Mouse (Mus musculus) hindbrain, embryonic 11.5 days (tissue): ENCODE measurements around the gene Nckap5l. TPM values are rescaled to one million over a fixed set of nuclear protein-coding genes. Genes with fewer than 3 reads are reported as not detected.

Source experiments
- ATAC-seq: fragments of 200-750 bp; cut with Nextera tagmentation; 2 replicates; pipeline ENCODE4 v1.8.0; 2017; ENCODE audit warnings: mild to moderate bottlenecking, moderate TSS enrichment, moderate library complexity; ENCODE audit not compliant: low FRiP score
- DNase-seq: peaks from one replicate; pipeline ENCODE4 v3.0.0-alpha.2; 2015; ENCODE audit warnings: low spot score
- H3K27ac ChIP-seq: fragments of 300-500 bp; sonication (generic); 2 replicates; pipeline ENCODE4 v1.5.1; 2014; ENCODE audit warnings: mild to moderate bottlenecking, low read depth, low read length
- H3K27me3 ChIP-seq: fragments of 300-500 bp; sonication (generic); 2 replicates; pipeline ENCODE4 v1.6.1; 2014; ENCODE audit warnings: mild to moderate bottlenecking, low read length, moderate library complexity, mixed read lengths; ENCODE audit not compliant: control insufficient read depth, insufficient read depth
- H3K36me3 ChIP-seq: fragments of 300-500 bp; sonication (generic); 2 replicates; pipeline ENCODE4 v1.6.1; 2014; ENCODE audit warnings: mild to moderate bottlenecking, low read length, moderate library complexity, mixed read lengths; ENCODE audit not compliant: control insufficient read depth, insufficient read depth
- H3K4me1 ChIP-seq: fragments of 300-500 bp; sonication (generic); replicated peaks from 2 replicates; pipeline ENCODE4 v1.6.1; 2014; ENCODE audit warnings: low read length, mixed read lengths; ENCODE audit not compliant: control insufficient read depth, insufficient read depth
- H3K4me2 ChIP-seq: fragments of 300-500 bp; sonication (generic); replicated peaks from 2 replicates; pipeline ENCODE4 v1.6.1; 2014; ENCODE audit warnings: mild to moderate bottlenecking, low read depth, low read length
- H3K4me3 ChIP-seq: fragments of 300-500 bp; sonication (generic); 2 replicates; pipeline ENCODE4 v1.5.1; 2014; ENCODE audit warnings: low read depth, low read length
- H3K9ac ChIP-seq: fragments of 300-500 bp; sonication (generic); 2 replicates; pipeline ENCODE4 v1.6.1; 2014; ENCODE audit warnings: low read depth, low read length
- H3K9me3 ChIP-seq: fragments of 300-500 bp; sonication (generic); 2 replicates; pipeline ENCODE4 v1.6.1; 2016; ENCODE audit warnings: low read length; ENCODE audit not compliant: control insufficient read depth
- WGBS: fragments of 180-500 bp; shearing (Covaris S2); extraction: QIAGEN DNeasy Blood & Tissue Kit; methylation state at CpG from one replicate; pipeline ENCODE4 v1.1.7; 2014; 5-methylcytosine and 5-hydroxymethylcytosine counted together
- polyA plus RNA-seq: library from polyadenylated mRNA; unstranded; fragments of >200 nt; fragmentation: Nextera tagmentation; extraction: Ambion mirVana; gene quantifications from 2 replicates; pipeline ENCODE4 v1.2.1, GENCODE M21; 2014

The Nckap5l gene
- polyA plus RNA-seq, 1 experiment from 2014 or later: 9.3 TPM

GRCm38 (mm10) chr15:99440816-99441457, 16.6 kb downstream of the Nckap5l start:
- no peak overlapping the region for H3K4me2 ChIP-seq
- peak overlapping the region; percentile 51 for H3K27ac ChIP-seq
- H3K4me1 ChIP-seq: peaks cover 9% of the 10 kb centered on the region; the same call in 1 of the 2 replicates
- no peaks in the 10 kb centered on the region for H3K27me3 ChIP-seq
- DNase-seq (no peak), ATAC-seq (no peak)
- H3K4me3 ChIP-seq: no peak overlapping the region
- no peaks in the 10 kb centered on the region for H3K36me3 ChIP-seq
- H3K9me3 ChIP-seq: no peaks in the 10 kb centered on the region
- WGBS: 68% methylated on average over 8 of the region's 8 CpGs
- H3K9ac ChIP-seq: peak overlapping the region; percentile 3; the same call in 1 of the 2 replicates

- H3K9ac ChIP-seq: no peak overlapping the region
- H3K36me3 ChIP-seq: no peaks in the 10 kb centered on the region
- WGBS: 49% methylated on average over 2 of the region's 2 CpGs
- H3K27ac ChIP-seq: peak overlapping the region; percentile 51
- DNase-seq (no peak), ATAC-seq (0 out of 2 replicates have a peak, but pooled peaks have one; percentile 27)
- H3K4me1 ChIP-seq: peaks cover 9% of the 10 kb centered on the region; the same call in 1 of the 2 replicates
- H3K9me3 ChIP-seq: no peaks in the 10 kb centered on the region
- H3K4me2 ChIP-seq: no peak overlapping the region
- no peak overlapping the region for H3K4me3 ChIP-seq
- no peaks in the 10 kb centered on the region for H3K27me3 ChIP-seq
These were observed 17.3 kb downstream of the Nckap5l start for GRCm38 (mm10) chr15:99440112-99440815.

- ATAC-seq (no peak), DNase-seq (no peak)
- no peaks in the 10 kb centered on the region for H3K36me3 ChIP-seq
- WGBS: 80% methylated on average over 8 of the region's 8 CpGs
- H3K27ac ChIP-seq: no peak overlapping the region
- no peaks in the 10 kb centered on the region for H3K27me3 ChIP-seq
- H3K4me1 ChIP-seq: peaks cover 9% of the 10 kb centered on the region; the same call in 1 of the 2 replicates
- H3K9me3 ChIP-seq: no peaks in the 10 kb centered on the region
- no peak overlapping the region for H3K4me3 ChIP-seq
- H3K4me2 ChIP-seq: no peak overlapping the region
- no peak overlapping the region for H3K9ac ChIP-seq
These were observed 18.4 kb downstream of the Nckap5l start for GRCm38 (mm10) chr15:99438966-99439698.

GRCm38 (mm10) chr15:99433913-99434312, 23.6 kb downstream of the Nckap5l start:
- Histone ChIP-seq H3K9me3 (no peaks in the 10 kb centered on the region), H3K4me3 (no peak overlapping the region), H3K9ac (no peak overlapping the region), H3K27me3 (no peaks in the 10 kb centered on the region), H3K4me1 (peaks cover 2% of the 10 kb centered on the region; the same call in 1 of the 2 replicates), H3K4me2 (no peak overlapping the region), H3K27ac (no peak overlapping the region), H3K36me3 (no peaks in the 10 kb centered on the region)
- WGBS: 90% methylated on average over 12 of the region's 12 CpGs
- DNase-seq (no peak), ATAC-seq (no peak)

GRCm38 (mm10) chr15:99433081-99433718, 24.3 kb downstream of the Nckap5l start:
- DNase-seq: no peak
- no peaks in the 10 kb centered on the region for H3K27me3 ChIP-seq
- WGBS: 92% methylated on average over 16 of the region's 16 CpGs
- no peak overlapping the region for H3K4me2 ChIP-seq
- no peak overlapping the region for H3K9ac ChIP-seq
- H3K36me3 ChIP-seq: no peaks in the 10 kb centered on the region
- no peak overlapping the region for H3K4me3 ChIP-seq
- H3K9me3 ChIP-seq: no peaks in the 10 kb centered on the region
- H3K27ac ChIP-seq: no peak overlapping the region
- no peak for ATAC-seq
- peaks cover 2% of the 10 kb centered on the region; the same call in 1 of the 2 replicates for H3K4me1 ChIP-seq

GRCm38 (mm10) chr15:99431967-99432366, 25.6 kb downstream of the Nckap5l start:
- Histone ChIP-seq H3K27me3 (no peaks in the 10 kb centered on the region), H3K4me3 (no peak overlapping the region), H3K27ac (no peak overlapping the region), H3K36me3 (peaks cover 4% of the 10 kb centered on the region; the same call in 1 of the 2 replicates), H3K4me2 (no peak overlapping the region), H3K4me1 (peaks cover 2% of the 10 kb centered on the region; the same call in 1 of the 2 replicates), H3K9me3 (no peaks in the 10 kb centered on the region), H3K9ac (no peak overlapping the region)
- ATAC-seq (no peak), DNase-seq (no peak)
- 83% methylated on average over 8 of the region's 8 CpGs for WGBS

GRCm38 (mm10) chr15:99431504-99431903, 26.0 kb downstream of the Nckap5l start:
- no peak for ATAC-seq
- Histone ChIP-seq H3K9me3 (no peaks in the 10 kb centered on the region), H3K36me3 (peaks cover 4% of the 10 kb centered on the region), H3K4me1 (peaks cover under 1% of the 10 kb centered on the region; the same call in 1 of the 2 replicates), H3K27ac (no peak overlapping the region), H3K27me3 (no peaks in the 10 kb centered on the region), H3K4me3 (no peak overlapping the region), H3K9ac (no peak overlapping the region), H3K4me2 (no peak overlapping the region)
- DNase-seq: no peak
- 74% methylated on average over 7 of the region's 7 CpGs for WGBS

GRCm38 (mm10) chr15:99431063-99431462, 26.5 kb downstream of the Nckap5l start:
- no peak overlapping the region for H3K4me2 ChIP-seq
- H3K36me3 ChIP-seq: peaks cover 4% of the 10 kb centered on the region
- no peak overlapping the region for H3K9ac ChIP-seq
- ATAC-seq (no peak), DNase-seq (no peak)
- no peaks in the 10 kb centered on the region for H3K27me3 ChIP-seq
- H3K27ac ChIP-seq: no peak overlapping the region
- H3K4me1 ChIP-seq: no peaks in the 10 kb centered on the region; the same call in 1 of the 2 replicates
- no peak overlapping the region for H3K4me3 ChIP-seq
- H3K9me3 ChIP-seq: no peaks in the 10 kb centered on the region
- 90% methylated on average over 10 of the region's 10 CpGs for WGBS
